Mouse (Mus musculus) urinary bladder, adult 2 months (tissue): ENCODE data around the gene Prlr. TPM values are rescaled to one million over a fixed set of nuclear protein-coding genes. Genes with fewer than 3 reads are reported as not detected.

Source experiments
- DNase-seq: peaks from one replicate; pipeline ENCODE4 v3.0.0; 2022; ENCODE audit warnings: low spot score
- polyA plus RNA-seq: library from polyadenylated mRNA; depleted of rRNA; stranded (reverse); fragments of >200 nt; gene quantifications from 2 replicates; pipeline ENCODE4 v1.2.3, GENCODE M21; 2012; rRNA removed

Gene Prlr
- 0.54 and 0.68 TPM in 2 replicates for polyA plus RNA-seq

DNA sequence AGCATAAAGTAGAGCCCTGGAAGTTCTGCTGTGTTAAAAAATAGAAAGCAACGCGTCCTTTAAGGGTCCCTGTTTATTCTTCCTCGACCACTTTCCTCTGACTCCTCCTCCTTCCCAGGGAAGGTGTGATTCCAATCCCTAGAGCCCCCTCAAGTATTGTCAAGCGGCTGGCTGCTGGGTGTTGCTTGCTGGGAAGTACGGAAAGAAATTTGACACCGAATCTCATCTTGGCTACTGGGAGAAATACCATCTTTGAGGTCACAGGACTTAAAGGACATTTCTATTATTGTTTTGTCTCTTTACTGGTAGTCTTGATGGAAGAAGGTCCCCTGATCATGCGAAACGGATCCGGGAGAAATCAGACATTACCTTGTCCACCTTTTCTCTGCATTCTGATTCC, at the start of gene Prlr:
Prlr (plus strand) TSS at position 156 of the 400 bp plus-strand sequence.
- no peak for DNase-seq

- no peak for DNase-seq
Measured at GRCm38 (mm10) chr15:10133781-10134180, 43.3 kb upstream of the Prlr start.

GRCm38 (mm10) chr15:10134889-10135288, 42.1 kb upstream of the Prlr start:
- no peak for DNase-seq

DNA sequence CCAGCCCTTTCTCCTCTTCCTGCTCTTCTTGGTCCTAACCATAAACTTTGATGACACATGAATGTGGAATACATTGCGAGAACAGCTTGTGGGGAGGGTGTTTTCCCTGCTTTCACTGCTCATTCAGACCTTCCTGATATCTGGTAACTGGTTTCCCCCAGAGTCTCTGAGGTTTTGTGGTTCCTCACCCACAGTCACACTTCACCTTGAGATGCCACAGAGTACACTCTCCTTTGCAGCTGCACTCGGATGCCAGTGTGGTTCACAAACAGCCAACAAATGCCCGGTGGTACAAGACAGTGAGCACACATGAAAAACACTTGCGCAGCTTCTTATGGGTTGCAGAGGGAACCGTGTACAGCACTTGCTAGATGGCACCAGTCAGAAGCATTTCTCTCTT, 32.5 kb upstream of the Prlr start:
- DNase-seq, result no peak

DNA sequence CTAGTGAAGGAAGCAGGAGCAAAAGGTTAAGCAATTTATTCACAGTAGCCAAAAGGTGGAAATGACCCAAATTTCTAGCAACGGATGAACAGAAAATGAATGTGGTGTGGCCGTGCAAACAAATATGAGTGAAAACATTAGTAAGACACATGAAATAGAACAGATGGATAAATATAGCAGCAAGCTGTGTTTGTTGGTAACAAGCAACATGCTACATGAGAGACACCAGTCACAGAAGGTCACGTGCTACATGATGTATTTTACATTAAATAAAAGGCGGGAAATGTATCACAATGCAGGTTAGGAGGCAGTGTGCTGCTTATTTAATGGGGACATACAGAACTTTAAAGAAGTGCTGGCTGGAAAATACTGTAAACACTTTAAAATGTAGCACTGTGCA, 28.8 kb upstream of the Prlr start:
- no peak for DNase-seq

DNA sequence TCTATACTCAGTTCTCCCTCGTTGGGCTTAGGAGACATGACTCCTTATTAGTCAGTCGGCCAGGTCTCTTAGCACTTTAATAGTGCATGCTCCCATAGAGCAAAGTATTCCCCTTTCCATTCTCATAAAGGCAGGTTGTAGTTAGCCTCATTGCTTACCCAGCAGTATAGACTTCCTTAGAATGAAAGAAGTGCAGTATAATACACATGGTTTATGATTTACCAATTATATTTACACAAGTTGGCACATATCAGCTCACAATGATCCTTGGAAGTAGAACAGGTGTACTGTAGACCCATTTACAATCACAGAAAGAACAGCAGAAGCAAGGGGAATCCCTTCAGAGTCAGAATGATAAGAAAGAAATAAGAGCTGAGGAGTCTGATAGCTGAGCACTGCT, 16.4 kb upstream of the Prlr start:
- no peak for DNase-seq

- DNase-seq, result no peak
Measured at GRCm38 (mm10) chr15:10175078-10175477, 2.0 kb upstream of the Prlr start.

DNA sequence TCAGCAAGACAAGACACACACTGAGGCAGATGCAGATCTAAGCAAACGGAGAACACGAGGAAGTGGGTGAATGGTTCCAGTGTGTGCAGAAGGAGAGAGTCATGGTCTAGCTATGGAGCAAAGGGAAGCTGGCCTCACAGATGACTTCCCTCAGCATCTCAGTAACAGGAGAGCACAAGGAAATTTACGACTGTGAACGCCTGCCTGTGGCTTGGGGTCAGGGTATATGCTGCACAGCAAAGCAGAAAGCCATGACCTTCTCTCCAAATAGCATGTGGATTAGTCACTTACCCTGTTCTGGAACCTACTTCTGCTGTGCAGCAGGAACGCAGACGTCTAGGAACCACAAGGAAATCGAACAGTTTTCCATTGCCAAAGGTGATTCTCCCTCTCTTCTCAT, 1.4 kb upstream of the Prlr start:
- no peak for DNase-seq

DNA sequence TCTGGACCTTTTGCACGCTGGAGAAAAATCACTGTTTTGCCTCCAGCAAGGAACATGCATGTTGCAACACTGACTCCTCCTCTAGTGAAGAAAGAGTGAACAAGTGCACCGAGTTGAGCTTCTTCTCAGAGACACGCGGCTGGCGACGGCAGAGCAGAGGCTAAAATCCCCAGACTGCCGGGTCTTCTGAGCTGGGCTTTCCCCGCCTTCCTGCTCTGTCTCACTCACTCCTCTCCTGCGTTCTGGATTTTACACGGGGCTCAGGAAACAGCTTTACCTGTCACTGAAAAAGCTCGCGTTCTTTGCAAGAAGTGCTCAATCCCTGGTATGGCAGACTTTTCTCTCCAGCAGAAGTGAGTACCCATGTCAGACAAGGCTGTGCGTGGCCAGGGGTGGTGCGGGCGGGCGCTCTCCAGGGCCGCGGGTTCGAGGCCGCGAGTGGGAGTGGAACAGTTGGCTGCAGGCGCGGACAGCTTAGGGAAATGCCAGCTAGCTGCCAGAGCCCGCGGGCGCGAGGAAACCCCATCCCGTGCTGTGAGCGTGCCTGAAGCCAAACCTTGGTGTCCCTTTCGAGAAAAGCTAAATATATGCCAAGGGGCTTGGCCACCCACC, 587 bp downstream of the Prlr start:
- peak; percentile 23 for DNase-seq

GRCm38 (mm10) chr15:10178131-10178566, 1.1 kb downstream of the Prlr start:
- DNase-seq, result no peak

GRCm38 (mm10) chr15:10180694-10181093, 3.7 kb downstream of the Prlr start:
- no peak for DNase-seq

DNA sequence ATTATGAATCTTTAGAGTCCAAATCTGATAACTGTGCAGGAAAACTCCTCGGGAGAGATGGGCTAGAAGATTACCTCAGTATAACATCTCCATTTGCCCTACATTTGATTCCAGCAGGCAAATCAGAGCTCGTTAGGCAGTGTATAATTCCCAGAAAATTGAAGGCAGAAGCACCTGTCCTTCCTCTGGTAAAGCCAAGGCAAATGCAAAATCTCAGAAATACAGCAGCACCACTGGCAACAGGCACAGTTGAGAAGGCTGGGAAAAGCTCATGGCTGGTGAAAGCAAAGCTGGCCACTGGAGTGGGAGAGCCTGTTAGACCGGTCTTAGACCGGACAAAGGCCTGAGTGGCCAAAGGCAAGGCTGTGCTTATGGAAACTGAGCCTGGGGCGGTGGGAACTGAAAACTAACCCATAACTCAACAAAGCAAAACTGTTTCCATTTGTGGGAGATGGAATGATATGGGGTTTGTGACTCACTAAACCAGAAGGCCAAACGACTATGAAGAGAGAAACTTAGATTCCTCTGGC, 15.1 kb downstream of the Prlr start:
- DNase-seq, result no peak

- DNase-seq, result no peak
Measured at GRCm38 (mm10) chr15:10200991-10201390, 24.0 kb downstream of the Prlr start.

DNA sequence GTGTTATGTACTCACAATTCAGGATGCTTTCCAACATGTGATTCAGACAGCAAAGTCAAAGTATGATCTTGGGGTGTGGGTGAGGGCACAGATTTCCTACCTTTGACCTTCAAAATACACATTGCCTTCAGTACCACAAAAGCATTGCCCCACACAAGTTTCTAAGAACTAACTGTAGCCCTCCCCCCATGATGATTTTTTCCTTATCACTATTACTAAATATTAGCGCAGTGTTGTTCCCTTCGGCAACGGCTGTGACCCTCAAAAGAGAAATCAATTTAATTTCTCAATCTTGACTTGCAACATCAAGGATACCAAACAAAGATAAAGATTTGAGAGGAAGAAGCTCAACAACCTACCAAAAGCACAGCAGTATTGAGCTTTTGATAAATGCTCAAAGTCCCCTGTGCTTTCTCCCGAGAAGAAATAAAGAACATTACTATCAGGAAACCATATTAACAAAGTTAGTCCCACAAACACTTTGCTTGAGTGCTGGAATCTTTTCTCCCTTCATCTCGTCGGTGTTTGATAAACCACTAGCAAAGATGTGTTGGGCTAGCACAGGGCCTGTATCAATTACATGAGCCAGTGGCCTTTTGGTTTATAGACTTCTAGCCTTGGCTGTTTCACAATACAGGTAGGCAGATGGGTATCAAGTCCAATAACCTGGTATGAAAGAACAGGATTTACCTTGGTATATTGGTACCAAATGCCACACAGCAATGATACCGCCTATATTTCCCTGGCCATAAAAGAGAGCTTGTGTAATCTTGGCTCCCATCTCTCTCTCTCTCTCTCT, 25.7 kb downstream of the Prlr start:
- no peak for DNase-seq

GRCm38 (mm10) chr15:10210261-10210770, 33.3 kb downstream of the Prlr start:
- DNase-seq, result no peak

DNA sequence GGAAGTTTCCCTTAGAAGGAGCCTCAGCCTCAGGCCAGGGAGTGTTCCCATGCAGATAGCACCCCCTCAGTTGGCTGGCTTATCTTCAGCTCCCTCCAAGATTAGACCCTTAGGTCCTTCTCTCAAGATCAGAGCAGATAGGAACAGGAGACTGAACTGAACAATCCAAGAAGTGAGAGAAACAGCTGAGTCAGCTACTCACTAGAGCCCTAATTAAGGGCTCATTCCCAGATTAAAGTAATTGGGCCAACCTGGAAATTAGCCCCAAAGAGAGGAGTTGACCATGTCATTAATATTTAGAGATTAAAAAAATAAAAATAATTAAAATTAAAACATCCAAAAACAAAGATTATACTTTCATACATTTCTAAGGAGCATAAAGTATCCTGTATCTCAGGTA, 35.0 kb downstream of the Prlr start:
- DNase-seq, result no peak

GRCm38 (mm10) chr15:10213213-10213612, 36.2 kb downstream of the Prlr start:
- no peak for DNase-seq

GRCm38 (mm10) chr15:10213710-10214109, 36.7 kb downstream of the Prlr start:
- no peak for DNase-seq

DNA sequence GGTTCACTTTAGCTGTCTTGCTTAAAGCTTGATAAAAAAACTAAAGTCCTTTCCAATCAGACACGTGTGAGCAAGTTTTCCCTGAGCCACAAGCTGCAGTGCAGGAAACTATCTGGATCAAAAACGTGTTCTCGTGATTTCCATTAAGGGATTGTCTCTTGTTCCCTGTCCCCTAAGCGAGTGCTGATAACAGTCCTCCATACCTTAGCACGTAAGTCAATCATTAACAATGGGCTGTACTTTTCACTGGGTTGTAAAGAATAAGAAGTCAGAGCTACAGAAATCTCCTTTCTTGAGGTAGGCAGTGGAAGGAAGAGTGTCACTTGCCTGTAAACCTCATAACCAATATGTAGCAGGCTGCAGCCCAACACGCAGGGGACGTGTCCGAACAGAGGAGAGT, 38.7 kb downstream of the Prlr start:
- DNase-seq, result no peak

- DNase-seq, result no peak
Measured at GRCm38 (mm10) chr15:10216189-10216588, 39.2 kb downstream of the Prlr start.

GRCm38 (mm10) chr15:10223614-10224155, 46.6 kb downstream of the Prlr start:
- no peak for DNase-seq

DNA sequence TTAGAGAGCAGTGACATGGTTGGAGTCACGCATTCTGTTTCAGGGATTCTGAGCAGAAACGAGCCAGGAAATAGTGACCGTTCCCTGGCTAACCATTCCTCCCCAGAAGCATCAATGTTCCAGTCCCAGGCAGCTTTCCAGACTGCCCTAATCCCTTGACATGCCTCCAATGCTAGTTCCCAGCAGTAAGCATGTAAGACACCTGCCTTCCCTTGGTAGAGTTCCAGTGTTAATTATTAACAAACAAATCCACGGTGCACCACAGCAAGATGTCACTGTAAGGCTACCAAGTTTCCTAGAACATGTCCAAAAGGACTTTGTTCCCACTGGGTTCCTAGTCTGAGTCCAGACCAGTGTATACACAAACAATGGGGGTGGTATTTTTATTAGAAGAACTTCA, 48.7 kb downstream of the Prlr start:
- no peak for DNase-seq

DNA sequence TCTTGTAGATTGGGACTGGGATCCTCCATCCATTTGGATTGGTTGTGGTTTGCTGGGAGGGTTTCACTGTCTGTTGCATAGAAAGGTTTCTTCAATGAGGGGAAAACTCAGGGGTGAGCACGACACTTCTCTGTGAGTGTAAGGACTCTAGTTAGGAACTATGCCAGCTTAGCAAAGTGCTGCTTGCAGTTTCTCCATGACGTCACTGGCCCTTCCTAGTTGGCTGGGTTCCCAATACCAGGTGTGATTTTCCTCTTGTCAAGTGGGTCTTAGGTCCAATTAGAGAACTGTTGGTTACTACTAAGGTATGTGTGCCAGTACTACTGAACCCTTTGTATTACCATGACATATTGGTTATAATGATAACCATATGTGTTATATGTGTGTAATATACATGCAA, 51.6 kb downstream of the Prlr start:
- DNase-seq, result no peak
